Mouse (Mus musculus): ENCODE results near the gene Pcyt1a. TPM values are rescaled to one million over a fixed set of nuclear protein-coding genes. Genes with fewer than 3 reads are reported as not detected.

Pcyt1a gene
- total and polyA plus RNA-seq, 3 experiments: 17.0 to 25.7 (median 21.1) TPM

GRCm38 (mm10) chr16:32434066-32434465 is 3.3 kb downstream of the Pcyt1a start:
- H3K9ac ChIP-seq (ENCODE audit: insufficient read depth, low read depth): no peak overlapping the region
- no peaks in the 10 kb centered on the region for H3K27me3 ChIP-seq (replicated peaks)
- DNase-seq (ENCODE audit: extremely low read depth): peak; percentile 68
- dilution Hi-C loops (cut with MboI; ENCODE audit: extremely low pct_ligation_motif_present, extremely low pct_unique_long_range_greater_than_20kb, low sequenced_read_pairs): no loop called here
- peak overlapping the region; percentile 75; the same call in 1 of the 2 replicates for H3K4me2 ChIP-seq (ENCODE audit: insufficient read depth, low read depth, poor library complexity, severe bottlenecking)
- H3K36me3 ChIP-seq (replicated peaks in 1 of 2; ENCODE audit: control insufficient read depth in 1 of 2, insufficient read depth in 1 of 2, low read length in 1 of 2): peaks cover 0 to 4% of the 10 kb centered on the region in 2 experiments
- H3K9me3 ChIP-seq (replicated peaks; ENCODE audit: low read length): no peaks in the 10 kb centered on the region
- TF ChIP-seq SIN3A (IDR thresholded peaks at IDR 0.05; ENCODE audit: low read length) (peak; percentile 76), MAZ (IDR thresholded peaks at IDR 0.05; ENCODE audit: low read depth, low read length) (0 out of 2 replicates have a peak, but pooled peaks have one; percentile 43), ETS1 (conservative IDR thresholded peaks at IDR 0.05; ENCODE audit: low read depth, low read length) (peak; percentile 94), UBTF (IDR thresholded peaks at IDR 0.05; ENCODE audit: low read depth, low read length) (no peak), ZC3H11A (IDR thresholded peaks at IDR 0.05; ENCODE audit: low read depth, low read length) (no peak), MYC (IDR thresholded peaks at IDR 0.05; ENCODE audit: low read depth, low read length) (peak; percentile 51; the same call in 1 of the 2 replicates), MXI1 (IDR thresholded peaks at IDR 0.05; ENCODE audit: low read depth, low read length) (peak; percentile 69; the same call in 1 of the 2 replicates), POLR2A (IDR thresholded peaks at IDR 0.05; ENCODE audit: low read depth, low read length) (no peak), BHLHE40 (IDR thresholded peaks at IDR 0.05; ENCODE audit: low read depth, low read length) (peak; percentile 70), IRF4 (IDR thresholded peaks at IDR 0.05; ENCODE audit: low read depth, low read length) (peak; percentile 45; the same call in 1 of the 2 replicates), MEF2A (IDR thresholded peaks at IDR 0.05; ENCODE audit: borderline replicate concordance, low read depth, low read length) (peak; percentile 93), CTCF (conservative IDR thresholded peaks at IDR 0.05 in 1 of 2, IDR thresholded peaks at IDR 0.05 in 1 of 2; ENCODE audit: low read depth in 2 of 2, low read length in 2 of 2) (no peak)
- in situ Hi-C loops (cut with MboI; ENCODE audit: low pct_ligation_motif_present, low pct_unique_long_range_greater_than_20kb, low sequenced_read_pairs): no loop called here
- no peak overlapping the region for H3K4me3 ChIP-seq (replicated peaks in 1 of 3; ENCODE audit: low read depth in 2 of 3, low read length in 2 of 3, poor library complexity in 1 of 3)
- peaks cover 9 to 40% of the 10 kb centered on the region in 2 experiments for H3K4me1 ChIP-seq (ENCODE audit: control insufficient read depth in 1 of 2, insufficient read depth in 2 of 2)
- peaks cover 2% of the 10 kb centered on the region; the same call in 1 of the 2 replicates for H3K79me2 ChIP-seq (replicated peaks; ENCODE audit: control insufficient read depth, extremely low read depth, insufficient read depth, poor library complexity, severe bottlenecking)
- H3K27ac ChIP-seq (ENCODE audit: insufficient read depth, low read depth): no peak overlapping the region

DNA sequence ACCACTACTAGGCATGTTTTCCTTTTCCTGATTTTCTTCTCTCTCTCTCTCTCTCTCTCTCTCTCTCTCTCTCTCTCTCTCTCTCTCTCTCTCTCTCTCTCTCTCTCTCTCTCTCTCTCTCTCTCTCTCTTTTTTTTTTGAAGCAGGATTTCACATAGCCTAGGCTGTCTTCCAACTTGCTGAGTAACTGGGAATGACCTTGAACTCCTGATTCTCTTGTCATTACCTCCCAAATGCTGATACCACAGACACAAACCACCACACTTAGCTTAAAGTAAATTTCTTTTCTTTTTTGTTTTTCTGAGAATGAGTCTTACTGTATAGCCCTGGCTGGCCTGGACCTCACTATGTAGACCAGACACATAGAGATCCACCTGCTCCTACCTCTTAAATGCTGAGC is 4.0 kb downstream of the Pcyt1a start:
- peaks cover 9 to 35% of the 10 kb centered on the region in 2 experiments for H3K4me1 ChIP-seq (ENCODE audit: control insufficient read depth in 1 of 2, insufficient read depth in 2 of 2)
- no peaks in the 10 kb centered on the region for H3K9me3 ChIP-seq (replicated peaks; ENCODE audit: low read length)
- in situ Hi-C loops (cut with MboI; ENCODE audit: low pct_ligation_motif_present, low pct_unique_long_range_greater_than_20kb, low sequenced_read_pairs) (loop anchor here (5.0 kb wide), 1 partner anchor 32 kb away; the partner anchor contains the start of gene Tm4sf19), dilution Hi-C loops (cut with MboI; ENCODE audit: extremely low pct_ligation_motif_present, extremely low pct_unique_long_range_greater_than_20kb, low sequenced_read_pairs) (no loop called here)
- no peaks in the 10 kb centered on the region for H3K27me3 ChIP-seq (replicated peaks)
- no peak overlapping the region for H3K4me3 ChIP-seq (replicated peaks in 1 of 3; ENCODE audit: low read depth in 2 of 3, low read length in 2 of 3, poor library complexity in 1 of 3)
- peaks cover 0 to 4% of the 10 kb centered on the region in 2 experiments for H3K36me3 ChIP-seq (replicated peaks in 1 of 2; ENCODE audit: control insufficient read depth in 1 of 2, insufficient read depth in 1 of 2, low read length in 1 of 2)
- DNase-seq (ENCODE audit: extremely low read depth): no peak
- no peak overlapping the region for H3K4me2 ChIP-seq (ENCODE audit: insufficient read depth, low read depth, poor library complexity, severe bottlenecking)
- no peak overlapping the region for H3K9ac ChIP-seq (ENCODE audit: insufficient read depth, low read depth)
- TF ChIP-seq POLR2AphosphoS2 (IDR thresholded peaks at IDR 0.05; ENCODE audit: low read depth, low read length): no peak
- TF ChIP-seq IRF4 (IDR thresholded peaks at IDR 0.05; ENCODE audit: low read depth, low read length): no peak
- no peak for TF ChIP-seq USF1 (IDR thresholded peaks at IDR 0.05; ENCODE audit: low read depth, low read length)
- TF ChIP-seq GABPA (IDR thresholded peaks at IDR 0.05; ENCODE audit: insufficient replicate concordance, low read depth, low read length): no peak
- TF ChIP-seq MAX (IDR thresholded peaks at IDR 0.05; ENCODE audit: low read length): no peak
- no peak for TF ChIP-seq NRF1 (IDR thresholded peaks at IDR 0.05; ENCODE audit: low read depth, low read length)
- no peak for TF ChIP-seq MYC (IDR thresholded peaks at IDR 0.05; ENCODE audit: low read depth, low read length)
- TF ChIP-seq SMC3 (IDR thresholded peaks at IDR 0.05; ENCODE audit: low read depth, low read length): no peak
- no peak for TF ChIP-seq UBTF (IDR thresholded peaks at IDR 0.05; ENCODE audit: low read depth, low read length)
- no peak for TF ChIP-seq CHD2 (IDR thresholded peaks at IDR 0.05; ENCODE audit: low read length)
- TF ChIP-seq BHLHE40 (IDR thresholded peaks at IDR 0.05; ENCODE audit: low read depth, low read length): no peak
- no peak for TF ChIP-seq CHD1 (IDR thresholded peaks at IDR 0.05; ENCODE audit: low read depth, low read length)
- TF ChIP-seq MAFK (IDR thresholded peaks at IDR 0.05; ENCODE audit: insufficient replicate concordance, low read length): no peak
- TF ChIP-seq ZNF384 (IDR thresholded peaks at IDR 0.05; ENCODE audit: low read depth, low read length): no peak
- no peak for TF ChIP-seq KAT2A (IDR thresholded peaks at IDR 0.05; ENCODE audit: insufficient replicate concordance, low read length)
- no peak for TF ChIP-seq USF2 (conservative IDR thresholded peaks at IDR 0.05; ENCODE audit: low read depth, low read length)
- no peak for TF ChIP-seq ZC3H11A (IDR thresholded peaks at IDR 0.05; ENCODE audit: low read depth, low read length)
- no peak for TF ChIP-seq RAD21 (IDR thresholded peaks at IDR 0.05; ENCODE audit: low read depth, low read length)
- no peak for TF ChIP-seq MAZ (IDR thresholded peaks at IDR 0.05; ENCODE audit: low read depth, low read length)
- no peak overlapping the region for H3K27ac ChIP-seq (ENCODE audit: insufficient read depth, low read depth)
- peaks cover 2% of the 10 kb centered on the region; the same call in 1 of the 2 replicates for H3K79me2 ChIP-seq (replicated peaks; ENCODE audit: control insufficient read depth, extremely low read depth, insufficient read depth, poor library complexity, severe bottlenecking)
